Mouse (Mus musculus): Measurements from ENCODE around the gene Acoxl.

- TF ChIP-seq GATA1 (IDR thresholded peaks at IDR 0.05; ENCODE audit: low read length), result no peak
- no peak for TF ChIP-seq TAL1 (IDR thresholded peaks at IDR 0.05; ENCODE audit: low read length)
Measured at GRCm38 (mm10) chr2:128152211-128152610, 313.5 kb downstream of the Acoxl start.

Data from erythroblast, embryonic 14.5 days (primary cell).